Mouse (Mus musculus) C2C12 (cell line): ENCODE measurements around the gene Hadhb. TPM values are rescaled to one million over a fixed set of nuclear protein-coding genes. Genes with fewer than 3 reads are reported as not detected.
A peak's percentile ranks its signal among the peaks of the same experiment; 100 is the strongest.

Source experiments
- H3K27me3 ChIP-seq: one replicate; pipeline ENCODE4 v1.6.1; 2011; ENCODE audit not compliant: control insufficient read depth, insufficient read depth, insufficient read length
- H3K36me3 ChIP-seq: one replicate; pipeline ENCODE4 v1.6.1; 2011; ENCODE audit not compliant: control insufficient read depth, insufficient read depth
- H3K4me3 ChIP-seq: one replicate; pipeline ENCODE4 v1.5.1; 2011; ENCODE audit warnings: mild to moderate bottlenecking, control low read depth; ENCODE audit not compliant: poor library complexity, insufficient read depth, severe bottlenecking
- H3K79me2 ChIP-seq: one replicate; pipeline ENCODE4 v1.6.1; 2011; ENCODE audit not compliant: control insufficient read depth, insufficient read depth
- H3K79me3 ChIP-seq: one replicate; pipeline ENCODE4 v1.6.1; 2011; ENCODE audit warnings: low read depth, control low read depth
- H3ac ChIP-seq: one replicate; pipeline ENCODE3; 2011; ENCODE audit warnings: low read depth; ENCODE audit not compliant: control insufficient read depth, insufficient read length
- CEBPB ChIP-seq: IDR thresholded peaks from one replicate; pipeline ENCODE4 v1.6.1; 2011; ENCODE audit warnings: low read depth, mild to moderate bottlenecking, control low read depth, moderate library complexity
- CTCF ChIP-seq: IDR thresholded peaks from one replicate; pipeline ENCODE4 v1.5.1; 2011; ENCODE audit not compliant: control insufficient read depth, insufficient read depth, insufficient read length
- FOSL1 ChIP-seq: IDR thresholded peaks from one replicate; pipeline ENCODE4 v1.8.0; 2011; ENCODE audit warnings: mild to moderate bottlenecking, low read length; ENCODE audit not compliant: poor library complexity, insufficient read depth, severe bottlenecking
- MAX ChIP-seq: IDR thresholded peaks from one replicate; pipeline ENCODE4 v1.6.1; 2011; ENCODE audit warnings: mild to moderate bottlenecking, control low read depth
- MYOD1 ChIP-seq: IDR thresholded peaks from one replicate; pipeline ENCODE4 v1.6.1; 2011; ENCODE audit warnings: low read depth; ENCODE audit not compliant: control insufficient read depth, insufficient read length
- MYOG ChIP-seq: IDR thresholded peaks from one replicate; pipeline ENCODE4 v1.6.1; 2011; ENCODE audit not compliant: control insufficient read depth, insufficient read length; ENCODE audit errors: extremely low read depth
- USF1 ChIP-seq: IDR thresholded peaks from one replicate; pipeline ENCODE4 v1.6.1; 2011; ENCODE audit warnings: low read depth, mild to moderate bottlenecking, control low read depth, moderate library complexity
- long read RNA-seq, 2 experiments: library from polyadenylated mRNA; unstranded; transcript quantifications; one replicate each; pipeline ENCODE4 v2.0.0; 2019 to 2020
- polyA plus RNA-seq: library from polyadenylated mRNA; unstranded; fragments of >200 nt; fragmentation: generic; extraction: Trizol; gene quantifications from one replicate; pipeline ENCODE4 v1.2.1, GENCODE M21; 2012; ENCODE audit warnings: missing spikeins

Hadhb gene
- 43.2 TPM for polyA plus RNA-seq
- long read RNA-seq, experiment 1, transcript Hadhb-201 (16 exons, 2,033 nt) = major isoform, 74 of 98 reads
- long read RNA-seq, experiment 1, transcript Hadhb-203 (16 exons, 2,048 nt) = minor isoform, 17 of 98 reads
- long read RNA-seq, experiment 1, partial matches to known transcripts = 2 of 98 reads
- long read RNA-seq, experiment 1, other reads (novel, unspliced or antisense) = 3 of 98 reads
- long read RNA-seq, experiment 2, transcript Hadhb-202 (16 exons, 2,045 nt) = minor isoform, 6 of 559 reads
- long read RNA-seq, experiment 2, transcript Hadhb-201 (16 exons, 2,033 nt) = major isoform, 424 of 559 reads
- long read RNA-seq, experiment 2, transcript Hadhb-203 (16 exons, 2,048 nt) = minor isoform, 113 of 559 reads
- long read RNA-seq, experiment 2, partial matches to known transcripts = 3 of 559 reads
- long read RNA-seq, experiment 2, other reads (novel, unspliced or antisense) = 13 of 559 reads

DNA sequence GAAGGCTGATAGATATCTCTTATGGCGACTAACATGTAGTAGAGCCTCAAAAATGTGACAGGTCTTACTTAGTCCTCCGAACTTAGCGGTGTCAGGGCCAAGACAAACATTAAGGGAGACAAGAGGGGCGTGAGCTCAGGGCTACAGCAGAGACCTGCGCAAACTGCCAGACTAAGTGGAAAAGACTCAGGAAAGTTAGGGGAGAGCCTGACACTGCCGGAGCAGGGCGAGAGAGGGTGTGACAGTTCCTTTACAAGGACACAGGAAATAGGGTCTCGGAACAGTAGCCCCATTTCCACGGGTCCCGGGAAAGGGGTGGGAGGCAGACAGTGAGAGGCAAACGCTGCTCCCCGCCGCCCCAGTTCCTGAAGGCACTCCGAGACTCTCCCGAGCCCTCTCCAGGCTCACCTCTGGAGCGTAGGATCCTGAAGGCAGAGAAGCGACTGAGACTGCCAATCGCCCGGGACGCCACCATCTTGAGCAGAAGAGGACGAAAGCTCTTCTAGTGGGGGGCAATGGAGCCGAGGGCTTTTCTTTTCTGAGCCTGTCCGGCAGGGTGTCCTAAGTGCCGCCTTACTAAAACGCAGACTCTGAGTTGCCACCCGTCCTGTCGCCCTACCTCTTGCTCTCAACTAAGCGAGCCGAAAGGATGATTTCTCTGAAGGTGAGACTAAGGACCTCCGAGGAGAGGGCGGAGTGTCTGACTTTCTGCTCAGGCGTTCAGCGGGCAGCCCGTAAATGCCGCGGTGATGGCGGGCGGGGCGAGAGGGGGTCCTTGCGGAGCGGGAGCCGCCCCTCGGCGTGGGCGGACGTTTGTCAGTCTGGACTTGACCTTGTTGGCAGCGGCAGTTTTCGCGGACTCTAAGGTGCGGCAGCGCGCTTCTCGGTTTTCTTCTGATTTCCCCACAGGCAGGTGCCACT, at the start of gene Hadhb, which contains the start of gene Hadha:
TSS of gene Hadhb (plus strand) at position 775 of the 921 bp plus-strand sequence.
TSS of gene Hadha (minus strand) at position 689 of the 921 bp plus-strand sequence.
- Histone ChIP-seq H3K36me3 (no peaks in the 10 kb centered on the region), H3ac (peak within 1 kb of the TSS; percentile 78), H3K4me3 (peak within 1 kb of the TSS; percentile 82), H3K79me3 (peaks cover 40% of the 10 kb centered on the region), H3K27me3 (no peaks in the 10 kb centered on the region), H3K79me2 (peaks cover 92% of the 10 kb centered on the region)
- TF ChIP-seq MAX (peak; percentile 100), MYOG (no peak)

DNA sequence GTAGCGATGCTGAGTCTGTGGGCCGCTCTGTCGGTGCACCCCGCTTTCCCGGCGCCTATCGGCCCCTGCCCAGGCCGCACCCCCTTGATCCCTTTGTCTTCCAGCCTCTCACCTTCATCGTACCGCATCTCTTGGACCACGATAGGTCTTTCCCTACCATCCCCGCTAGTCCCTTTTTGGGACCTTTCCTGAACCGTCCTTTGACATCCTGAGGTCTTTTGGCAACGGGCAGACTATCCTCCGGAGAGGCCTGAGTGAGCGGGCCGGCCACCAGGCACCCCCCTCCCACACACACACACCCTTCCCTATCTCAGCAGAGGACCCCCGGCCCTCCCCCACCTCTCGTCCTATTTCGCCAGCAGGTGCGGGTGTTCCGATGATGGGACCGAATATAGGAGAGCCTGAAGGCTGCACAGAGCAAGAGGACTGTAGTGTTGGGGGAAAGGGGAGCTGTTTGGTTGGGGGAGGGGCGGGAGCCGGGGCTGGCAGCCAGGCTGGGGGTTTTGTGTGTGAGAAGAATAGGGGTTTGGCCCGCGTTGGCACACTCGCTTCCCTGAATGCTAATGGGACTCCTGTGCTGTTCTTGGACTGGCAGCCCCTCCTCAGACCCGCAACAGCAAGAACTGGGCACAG, 49.3 kb upstream of the Hadhb start, which contains the start of gene 3110082J24Rik:
TSS of gene 3110082J24Rik (minus strand) at position 419 of the 633 bp plus-strand sequence.
- peak within 1 kb of the TSS; percentile 27 for H3ac ChIP-seq

DNA sequence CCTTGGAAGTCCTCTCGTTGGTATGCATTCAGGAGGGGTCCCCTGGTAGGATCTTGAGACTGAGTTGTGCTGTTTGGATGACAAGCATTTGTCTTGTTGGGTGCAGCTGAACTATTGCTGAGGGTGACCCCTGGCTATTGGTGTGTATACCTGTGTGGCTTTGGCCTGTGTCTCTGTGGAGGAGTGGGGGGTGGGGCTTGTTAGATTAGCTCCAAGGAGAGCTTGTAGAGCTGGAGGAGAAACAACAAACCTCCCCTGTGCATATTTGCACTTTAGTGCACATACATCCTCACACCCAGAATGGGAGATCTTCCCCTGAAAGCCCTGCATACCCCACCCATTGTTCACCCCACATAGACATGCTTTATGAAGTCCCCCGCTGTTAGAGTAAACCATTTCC, 48.3 kb upstream of the Hadhb start:
- peaks cover 43% of the 10 kb centered on the region for H3K27me3 ChIP-seq
- H3ac ChIP-seq = no peak overlapping the region
- TF ChIP-seq MAX (no peak), FOSL1 (no peak), MYOG (no peak), CTCF (no peak), CEBPB (no peak), MYOD1 (no peak), USF1 (no peak)
- H3K79me2 ChIP-seq = no peaks in the 10 kb centered on the region
- no peak overlapping the region for H3K4me3 ChIP-seq
- no peaks in the 10 kb centered on the region for H3K79me3 ChIP-seq
- no peaks in the 10 kb centered on the region for H3K36me3 ChIP-seq

More for the DNA sequence above, 49.3 kb upstream of the Hadhb start, which contains the start of gene 3110082J24Rik:
- Histone ChIP-seq H3K79me3 (no peaks in the 10 kb centered on the region), H3K4me3 (peak within 1 kb of the TSS; percentile 2), H3K27me3 (peaks cover 43% of the 10 kb centered on the region), H3K36me3 (no peaks in the 10 kb centered on the region), H3K79me2 (no peaks in the 10 kb centered on the region)
- no peak for TF ChIP-seq MYOD1
- TF ChIP-seq CEBPB = no peak
- no peak for TF ChIP-seq FOSL1
- no peak for TF ChIP-seq MYOG
- TF ChIP-seq MAX = no peak
- TF ChIP-seq CTCF = no peak
- TF ChIP-seq USF1 = no peak

DNA sequence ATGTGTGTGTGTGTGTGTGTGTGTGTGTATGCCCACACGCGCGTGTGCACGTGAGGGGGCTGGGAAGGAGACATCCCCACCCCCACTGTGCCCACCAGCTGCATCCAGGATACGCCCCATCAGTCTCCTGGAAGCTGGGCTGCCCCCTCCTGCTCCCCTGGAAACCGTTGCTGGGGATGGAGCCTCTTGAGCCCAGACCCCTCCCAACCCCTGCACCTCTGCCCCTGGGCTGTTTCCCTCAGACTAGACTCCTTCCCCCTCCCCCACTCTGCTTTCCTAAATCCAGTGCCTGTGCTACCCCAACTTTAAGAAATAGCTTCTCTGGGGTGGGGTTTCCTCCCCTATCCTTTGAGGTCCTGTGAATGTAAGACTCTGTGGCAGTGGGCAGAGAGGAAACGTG, 47.9 kb upstream of the Hadhb start:
- Histone ChIP-seq H3K27me3 (peaks cover 41% of the 10 kb centered on the region), H3K79me3 (no peaks in the 10 kb centered on the region), H3K79me2 (no peaks in the 10 kb centered on the region), H3ac (no peak overlapping the region), H3K4me3 (no peak overlapping the region), H3K36me3 (no peaks in the 10 kb centered on the region)
- TF ChIP-seq CEBPB (no peak), MYOD1 (no peak), MAX (no peak), MYOG (no peak), CTCF (no peak), FOSL1 (no peak), USF1 (no peak)

DNA sequence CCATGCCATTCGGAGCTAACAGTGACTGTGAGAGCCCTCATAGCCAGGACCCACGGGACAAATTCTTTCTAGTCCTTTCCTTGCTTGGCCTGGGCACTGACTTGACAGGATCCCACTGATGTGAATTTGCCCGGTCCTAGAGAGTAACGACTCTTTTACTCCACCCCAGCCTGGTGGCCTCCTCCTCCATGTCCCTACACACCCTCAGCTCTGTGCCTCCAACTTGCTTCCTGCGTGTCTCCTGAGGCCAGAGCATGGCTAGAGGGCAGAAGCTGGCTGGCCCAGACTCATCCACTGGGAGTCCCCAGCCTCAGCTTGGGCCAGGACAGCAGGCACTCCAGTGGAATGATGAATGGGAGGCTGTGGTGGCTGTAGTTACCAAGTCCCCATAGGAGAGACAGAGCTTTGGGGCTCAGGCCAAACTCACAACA, 47.4 kb upstream of the Hadhb start:
- H3ac ChIP-seq = no peak overlapping the region
- H3K79me2 ChIP-seq = no peaks in the 10 kb centered on the region
- no peaks in the 10 kb centered on the region for H3K79me3 ChIP-seq
- no peak for TF ChIP-seq MYOG
- TF ChIP-seq CEBPB = no peak
- no peak for TF ChIP-seq CTCF
- no peak for TF ChIP-seq MYOD1
- TF ChIP-seq USF1 = no peak
- no peak for TF ChIP-seq MAX
- no peak for TF ChIP-seq FOSL1
- H3K27me3 ChIP-seq = peaks cover 38% of the 10 kb centered on the region
- no peaks in the 10 kb centered on the region for H3K36me3 ChIP-seq
- H3K4me3 ChIP-seq = no peak overlapping the region
